Mouse (Mus musculus) hematopoietic stem cell, adult 5-6 weeks (primary cell): ENCODE measurements around the gene Med13. TPM values are rescaled to one million over a fixed set of nuclear protein-coding genes. Genes with fewer than 3 reads are reported as not detected.
A peak's percentile ranks its signal among the peaks of the same experiment; 100 is the strongest.

ENCODE experiments used
- ATAC-seq, 2 experiments: fragments of 125-278 bp in 1 of 2; replicated peaks in 1 of 2; 2 replicates each; pipeline ENCODE4 v1.8.0; 2016 to 2017; ENCODE audit warnings: inconsistent platforms in 2 of 2, mild to moderate bottlenecking in 2 of 2, moderate number of reproducible peaks in 2 of 2, low read depth in 1 of 2, moderate TSS enrichment in 1 of 2; ENCODE audit not compliant: low FRiP score in 2 of 2, poor library complexity in 2 of 2, severe bottlenecking in 2 of 2, insufficient read depth in 1 of 2, low TSS enrichment in 1 of 2
- total RNA-seq: library from RNA; stranded (forward); fragments of 172-1452, 232-1000 nt; gene quantifications from 2 replicates; pipeline ENCODE4 v1.2.3, GENCODE M21; 2017

The Med13 gene
- total RNA-seq, 1 experiment from 2014 or later: 73.0 TPM

- no peak for ATAC-seq
Observed at GRCm38 (mm10) chr11:86382520-86383157, 25.2 kb upstream of the Med13 start.

- ATAC-seq: no peak
Observed at GRCm38 (mm10) chr11:86381478-86382091, 24.2 kb upstream of the Med13 start.

GRCm38 (mm10) chr11:86380521-86381238 lies 23.3 kb upstream of the Med13 start:
- no peak for ATAC-seq

GRCm38 (mm10) chr11:86378981-86379380 lies 21.6 kb upstream of the Med13 start:
- ATAC-seq: no peak

DNA sequence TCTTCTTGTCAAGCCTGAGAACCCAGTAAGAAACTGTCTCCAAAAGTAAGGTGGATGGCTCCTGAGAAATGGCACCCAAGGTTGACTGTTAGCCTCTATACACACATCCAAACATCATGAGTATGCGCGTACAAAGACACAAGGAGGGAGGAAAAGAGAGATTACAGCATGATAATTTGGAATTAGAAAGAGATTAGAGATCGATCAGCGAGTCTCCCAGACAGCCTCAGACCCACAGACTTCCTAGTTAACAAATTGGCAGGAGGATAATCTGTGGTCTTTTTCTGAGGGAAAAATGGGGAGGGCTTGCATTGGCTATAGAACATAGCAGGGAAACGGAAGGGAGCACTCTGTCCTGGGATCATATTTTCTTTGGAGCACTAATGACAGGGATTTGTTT lies 20.4 kb upstream of the Med13 start:
- no peak for ATAC-seq

DNA sequence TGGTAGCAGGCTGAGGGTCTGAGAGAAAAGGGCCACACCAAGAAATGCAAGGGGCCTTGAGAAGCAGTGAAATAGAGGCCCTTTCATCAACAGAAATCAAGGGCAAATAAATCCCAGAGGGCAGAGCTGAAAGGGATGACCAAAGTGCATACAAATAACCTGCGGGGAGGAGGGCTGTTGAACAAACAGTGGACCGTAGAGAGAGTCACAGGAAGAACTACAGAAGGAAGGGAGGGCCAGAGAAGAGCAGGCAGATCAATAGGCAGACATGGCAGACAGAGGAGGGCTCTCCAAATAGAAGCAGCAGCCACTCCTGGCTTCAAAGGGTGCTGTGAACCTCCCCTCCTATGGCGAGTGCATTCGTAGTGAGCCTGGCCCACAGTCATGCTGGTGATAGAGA lies 19.3 kb upstream of the Med13 start:
- ATAC-seq: no peak

DNA sequence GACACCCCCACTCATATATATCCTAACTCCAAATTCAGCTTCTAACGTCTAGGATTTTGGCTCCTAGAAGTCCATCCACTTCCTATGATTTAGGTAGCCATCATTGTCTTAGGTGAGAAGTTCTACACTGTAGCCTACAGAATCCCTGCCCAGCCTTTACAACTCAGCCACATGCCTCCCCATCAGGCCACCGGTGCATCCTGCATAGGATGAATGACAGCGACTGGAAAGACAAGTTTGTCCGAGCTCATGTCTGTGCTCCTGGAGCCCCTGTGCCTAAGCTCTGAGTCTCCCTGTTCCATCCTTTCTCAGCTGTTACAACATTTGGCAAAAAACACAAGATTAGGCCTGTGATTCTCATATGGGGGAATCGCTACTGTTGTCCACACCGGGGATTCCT lies 17.7 kb upstream of the Med13 start:
- no peak for ATAC-seq

DNA sequence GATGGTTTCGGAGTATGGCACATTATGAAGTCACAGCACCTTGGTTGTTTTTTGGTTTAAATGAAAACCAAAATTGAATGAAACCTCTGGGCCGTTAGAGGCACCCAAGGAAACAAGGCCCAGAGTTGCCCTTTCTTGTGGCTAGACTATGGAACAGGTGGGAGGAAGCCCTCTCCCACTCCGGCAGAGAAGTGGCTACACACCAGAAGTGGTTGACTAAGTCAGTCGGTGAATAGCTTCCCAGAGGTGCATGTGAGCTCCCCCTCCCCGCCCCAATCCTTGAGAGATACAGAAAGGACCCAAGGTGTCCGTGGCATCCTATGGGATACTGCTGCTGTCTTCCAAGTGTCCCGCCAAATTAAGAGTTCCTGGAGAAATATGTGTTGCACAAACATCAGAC lies 13.9 kb upstream of the Med13 start:
- no peak for ATAC-seq

DNA sequence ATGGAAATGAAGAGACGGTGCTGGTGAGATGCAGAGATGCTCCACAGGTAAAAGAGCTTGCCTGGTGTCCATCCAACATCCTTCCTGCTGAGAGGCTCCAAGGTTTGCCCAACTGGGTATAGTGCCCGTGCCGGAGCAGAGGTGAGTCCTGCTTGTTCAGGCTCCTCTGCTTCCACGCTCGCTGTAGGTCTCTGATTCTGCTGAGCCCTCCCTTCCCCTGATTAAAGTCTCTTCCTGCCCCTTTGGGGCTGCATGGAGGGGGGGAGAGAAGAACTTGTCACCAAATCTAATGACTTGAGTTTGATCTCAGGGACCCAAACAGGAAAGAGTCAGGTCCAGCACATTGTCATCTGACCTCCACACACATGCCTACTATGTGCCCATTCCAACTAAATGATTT lies 12.5 kb upstream of the Med13 start:
- ATAC-seq: no peak

- no peak for ATAC-seq
Observed at GRCm38 (mm10) chr11:86369003-86369402, 11.6 kb upstream of the Med13 start.

DNA sequence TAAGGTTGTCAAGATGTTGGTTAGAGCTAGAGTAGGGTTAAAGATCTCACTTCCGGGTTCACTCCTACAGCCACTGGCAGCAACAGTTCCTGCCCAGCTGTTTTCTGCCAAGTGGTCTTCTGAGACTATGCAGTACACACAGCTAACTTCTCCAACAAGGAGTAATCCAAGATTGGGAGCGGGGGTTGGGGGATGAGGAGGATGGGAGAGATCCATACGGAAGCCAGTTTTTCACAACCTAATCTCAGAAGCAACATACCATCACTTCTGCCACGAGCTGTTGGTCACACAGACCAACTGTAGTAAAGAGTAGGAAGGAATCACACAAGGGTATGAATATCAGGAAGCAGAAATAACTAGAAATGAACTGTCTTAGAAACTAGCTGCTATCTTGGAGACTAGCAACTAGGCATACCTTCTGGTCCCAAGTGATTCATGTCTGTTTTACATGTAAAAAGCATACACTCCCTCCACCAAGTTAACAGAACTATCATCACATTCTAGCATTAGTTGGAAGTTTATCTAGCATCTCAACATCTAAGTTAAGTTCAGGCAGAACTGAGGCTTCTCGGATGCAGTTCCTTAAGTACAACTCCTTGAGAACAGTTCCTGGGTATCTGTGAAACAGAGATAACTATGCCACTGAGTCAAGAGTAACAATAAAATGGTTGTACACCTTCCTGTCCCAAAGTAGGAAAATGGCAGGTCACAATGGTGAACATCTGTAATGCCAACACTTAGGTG lies 7.5 kb upstream of the Med13 start:
- ATAC-seq: no peak

GRCm38 (mm10) chr11:86357984-86358528 lies 654 bp upstream of the Med13 start:
- peak; percentile 99 to 100 for ATAC-seq

- peak; percentile 7 to 26; a peak in 1 of 4 replicates for ATAC-seq
Observed at GRCm38 (mm10) chr11:86356007-86356853, 1.2 kb downstream of the Med13 start.

- no peak for ATAC-seq
Observed at GRCm38 (mm10) chr11:86353586-86353985, 3.8 kb downstream of the Med13 start.

DNA sequence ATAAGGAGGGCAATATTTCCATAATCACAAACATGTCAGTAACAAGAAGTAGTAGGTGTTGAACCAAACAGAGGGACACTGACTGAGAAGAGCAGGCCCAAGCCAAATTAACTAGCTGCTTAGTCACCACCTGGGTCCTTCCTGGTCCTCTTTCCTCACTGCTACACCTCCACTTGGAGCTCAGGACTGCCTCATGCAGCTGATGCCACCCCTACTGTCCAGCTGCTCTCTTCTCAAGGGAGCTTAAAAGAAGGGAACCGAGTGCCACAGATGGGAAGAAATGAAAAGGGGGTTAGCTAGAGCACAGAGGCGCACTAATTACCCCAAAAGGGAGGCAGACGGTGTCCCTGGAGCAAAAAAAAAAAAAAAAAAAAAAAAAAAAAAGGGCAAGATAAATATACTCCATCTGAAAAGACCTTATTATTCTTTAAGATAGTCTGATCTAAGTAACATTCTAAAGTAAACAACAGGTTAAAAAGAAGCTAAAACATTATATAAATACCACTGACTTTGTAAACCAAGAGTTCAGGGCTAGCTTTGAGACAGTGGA lies 5.6 kb downstream of the Med13 start:
- no peak for ATAC-seq

DNA sequence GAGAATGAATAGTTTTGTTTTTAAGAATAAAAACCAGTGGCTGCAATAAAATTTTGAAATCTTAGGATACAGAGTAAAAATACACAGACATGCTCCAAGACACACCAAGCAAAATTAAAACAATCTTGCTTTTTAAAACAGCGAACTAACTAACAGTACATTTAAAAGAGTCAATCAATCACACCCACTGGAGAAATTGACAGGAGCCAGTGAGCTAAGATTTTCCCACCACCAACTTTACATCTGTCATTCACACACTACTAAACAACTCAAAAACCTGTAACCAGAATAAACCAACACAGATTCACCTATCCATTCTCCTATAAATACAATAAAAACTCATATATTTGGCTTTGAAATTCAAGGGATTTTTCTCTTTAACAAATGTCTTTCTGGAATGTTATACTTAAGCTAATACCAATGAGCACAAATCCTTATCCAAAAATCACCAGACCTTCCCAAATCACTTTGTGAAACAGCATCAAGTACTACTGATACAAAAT lies 6.7 kb downstream of the Med13 start:
- no peak for ATAC-seq

DNA sequence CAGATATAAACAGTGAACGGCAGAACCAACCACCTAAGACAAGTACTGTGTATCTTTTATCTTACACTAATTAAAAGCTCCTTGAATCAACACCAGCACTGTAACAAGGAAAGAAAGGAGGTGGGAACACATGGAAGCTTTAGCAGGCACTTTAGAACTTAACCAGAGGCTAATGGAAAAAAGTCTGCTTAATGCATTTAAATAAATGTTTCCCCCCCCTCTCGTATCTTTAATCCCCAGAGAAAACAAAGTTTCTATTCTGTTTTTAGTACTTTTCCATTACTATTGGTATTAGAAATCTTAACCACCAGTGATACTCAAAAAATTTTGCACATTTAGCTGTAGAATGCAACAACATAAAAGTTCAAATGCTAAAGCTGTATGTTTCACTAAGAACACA lies 8.1 kb downstream of the Med13 start:
- ATAC-seq: no peak
